Comparison of ENCODE assay signal across 23 mouse cellular contexts in the genomic region with DNA sequence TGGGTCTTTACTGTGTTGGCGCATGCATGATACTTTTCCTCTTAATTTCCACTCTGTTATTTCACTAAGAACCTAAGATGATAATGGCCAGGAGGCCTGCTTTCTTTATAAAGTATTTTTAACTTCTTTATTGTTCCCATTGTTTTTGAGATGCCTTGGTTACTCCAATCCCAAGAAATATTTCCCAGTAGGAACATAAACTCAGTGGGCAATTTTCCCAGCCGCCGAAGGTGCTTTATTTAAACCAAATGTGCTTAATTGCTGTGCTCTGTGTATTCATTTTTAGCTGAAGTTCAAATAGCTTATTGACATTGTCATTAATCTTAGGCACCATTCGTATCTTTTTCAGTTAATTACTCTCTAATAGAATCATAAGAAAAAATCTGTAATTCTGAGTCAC. TPM values are rescaled to one million over a fixed set of nuclear protein-coding genes. Genes with fewer than 3 reads are reported as not detected.
"Had no signal": no experiment of that assay in that cellular context is flagged by ENCODE, and none has a peak within 500 bp of the region (broad histone marks: within the 10 kb centered on the region; RNA-seq: fewer than 3 reads in every experiment).

No protein-coding gene starts in this region.

- H3K4me2 ChIP-seq: kidney, embryonic 15.5 days; limb, embryonic 15.5 days; liver, embryonic 11.5 days; lung, embryonic 14.5 days; midbrain, embryonic 12.5 days; midbrain, embryonic 15.5 days; neural tube, embryonic 12.5 days; neural tube, embryonic 15.5 days had no signal

- H3K9ac ChIP-seq: kidney, embryonic 15.5 days; limb, embryonic 15.5 days; liver, embryonic 14.5 days; liver, postnatal 0 days; lung, embryonic 14.5 days; midbrain, embryonic 12.5 days; midbrain, embryonic 15.5 days; neural tube, embryonic 12.5 days; neural tube, embryonic 15.5 days had no signal

- H3K27ac ChIP-seq: kidney, embryonic 15.5 days; limb, embryonic 15.5 days; liver, embryonic 14.5 days; macrophage; midbrain, embryonic 12.5 days; midbrain, embryonic 15.5 days; neural tube, embryonic 12.5 days; neural tube, embryonic 15.5 days; stomach, postnatal 0 days had no signal

- DNase-seq: kidney, adult 18-20 months; left cerebral cortex, postnatal 4 days; liver, postnatal 0 days; lung, embryonic 14.5 days; right cerebral cortex, adult 18-20 months; right cerebral cortex, postnatal 14 days; right cerebral cortex, postnatal 4 days; thymus, adult 2 months; thymus, postnatal 14 days; thymus, postnatal 4 days had no signal

- ATAC-seq: intestine, embryonic 16.5 days; liver, postnatal 0 days; lung, postnatal 0 days; midbrain, embryonic 15.5 days had no signal

- H3K4me3 ChIP-seq: kidney, embryonic 15.5 days; limb, embryonic 15.5 days; midbrain, embryonic 12.5 days; midbrain, embryonic 15.5 days; neural tube, embryonic 12.5 days; neural tube, embryonic 15.5 days had no signal

- H3K4me1 ChIP-seq: kidney, embryonic 15.5 days; limb, embryonic 15.5 days; midbrain, embryonic 12.5 days; midbrain, embryonic 15.5 days; neural tube, embryonic 12.5 days; neural tube, embryonic 15.5 days had no signal

- H3K36me3 ChIP-seq: kidney, embryonic 15.5 days; limb, embryonic 15.5 days; midbrain, embryonic 12.5 days; midbrain, embryonic 15.5 days; neural tube, embryonic 12.5 days; neural tube, embryonic 15.5 days had no signal

- H3K9me3 ChIP-seq: kidney, embryonic 15.5 days; limb, embryonic 15.5 days; midbrain, embryonic 12.5 days; midbrain, embryonic 15.5 days; neural tube, embryonic 12.5 days; neural tube, embryonic 15.5 days had no signal

- H3K27me3 ChIP-seq: kidney, embryonic 15.5 days; limb, embryonic 15.5 days; midbrain, embryonic 12.5 days; midbrain, embryonic 15.5 days; neural tube, embryonic 12.5 days; neural tube, embryonic 15.5 days had no signal

RNA-seq across cellular contexts. Expression of gene Trhde, which starts 55.1 kb away (rescaled TPM):
- total RNA-seq: megakaryocyte, adult 5-6 weeks had no signal
- polyA plus RNA-seq: liver, embryonic 11.5 days; liver, postnatal 0 days; lung, postnatal 0 days; macrophage had no signal
